Mouse (Mus musculus): ENCODE measurements at regions not wholly inside any gene's neighbourhood (a gene's known extent, or its start where the extent isn't known, plus 50 kb on each side); places are given as distances from the start of the nearest gene placed in this dataset.

DNA sequence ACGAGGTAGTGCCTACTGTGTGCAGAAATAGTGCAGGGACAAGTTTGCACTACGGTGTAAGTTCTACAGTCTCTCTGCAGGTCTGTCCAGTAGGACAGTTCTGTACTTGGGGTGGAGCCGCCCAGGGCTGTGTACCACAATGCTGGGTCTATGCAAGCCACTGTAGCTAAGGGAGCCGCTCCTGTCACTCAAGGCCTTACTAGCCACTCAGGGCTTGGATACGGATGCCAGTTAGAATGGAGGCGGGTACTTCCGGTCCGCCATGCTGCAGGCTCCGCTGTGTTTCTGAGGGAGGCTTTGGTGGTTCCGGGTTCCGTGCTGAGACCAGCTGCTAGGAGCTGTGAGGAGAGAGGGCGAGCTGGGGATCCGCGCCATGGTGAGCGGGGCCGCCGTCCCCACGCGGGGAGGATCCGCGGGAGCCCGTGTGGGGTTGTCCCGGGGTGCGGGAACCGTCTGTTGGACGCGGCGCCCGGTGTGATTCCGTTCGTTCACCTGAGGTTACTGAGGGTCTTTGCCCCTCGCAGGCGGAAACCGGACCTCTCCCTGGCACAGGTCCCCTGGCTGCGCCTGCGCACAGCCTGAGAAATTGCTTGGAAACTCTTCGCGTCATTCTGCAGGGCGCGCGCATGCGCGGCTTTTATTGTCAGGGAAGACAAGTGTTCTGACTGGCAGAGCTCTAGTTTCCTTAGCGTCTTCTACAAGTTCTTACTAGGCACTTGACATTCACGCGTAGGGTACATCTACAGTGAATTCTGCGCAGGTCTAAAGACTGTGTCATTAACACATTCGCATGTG, 51.0 kb upstream of the Zfp873 start:
- peak; percentile 89 for DNase-seq (ENCODE audit: low spot score)

Data from embryo, embryonic 10.5 days (tissue).